Mouse (Mus musculus) cerebellum, adult 8-10 months (tissue): ENCODE measurements around the gene Abcb6.

Experiments
- DNase-seq: peaks from one replicate; pipeline ENCODE4 v3.0.0; 2022

Abcb6 gene

DNA sequence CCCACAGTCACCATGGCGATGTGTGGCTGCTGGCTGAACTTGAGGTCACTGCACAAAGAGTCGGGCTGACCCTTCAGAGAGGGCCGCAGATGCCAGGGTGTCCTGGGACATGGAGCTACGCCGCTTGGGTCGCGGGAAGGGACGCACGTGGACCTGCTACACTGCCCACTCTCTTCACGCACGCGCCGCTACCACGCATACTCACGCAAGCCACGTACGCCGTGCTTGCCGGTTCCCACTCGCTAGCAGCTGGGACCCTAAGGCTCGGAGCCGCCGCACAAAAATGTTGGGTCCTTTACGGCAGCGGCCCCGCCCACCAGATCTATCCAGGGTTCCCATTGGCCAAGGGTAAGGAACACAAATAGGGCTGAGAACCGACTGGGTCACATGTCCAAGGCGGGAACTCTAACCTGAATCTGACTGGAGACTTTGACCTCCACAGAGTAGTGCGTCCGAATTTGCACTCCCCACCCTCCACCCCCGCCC, at the start of gene Abcb6:
Abcb6 (minus strand) TSS at position 288 of the 486 bp plus-strand sequence.
- DNase-seq, result peak; percentile 78

DNA sequence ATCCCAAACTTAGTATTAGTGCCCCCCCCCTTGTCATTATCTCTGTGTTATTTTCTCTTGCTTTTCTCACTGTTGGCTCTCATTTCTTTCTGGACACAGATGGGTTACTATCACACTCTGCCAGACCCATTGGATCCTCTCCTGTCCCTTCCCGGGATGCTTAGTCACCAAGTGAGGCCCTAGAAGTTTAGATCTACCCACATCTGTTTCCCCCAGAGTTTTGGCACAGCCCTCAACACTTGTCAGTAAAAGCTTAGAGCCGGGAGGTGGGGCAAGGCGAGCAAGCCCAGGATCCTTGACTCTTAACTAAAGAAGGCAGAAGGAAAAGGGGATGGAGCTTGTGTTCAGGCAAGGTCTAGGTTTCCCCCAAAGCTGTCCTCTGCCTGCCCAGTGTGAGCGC, 49.0 kb upstream of the Abcb6 start:
- DNase-seq, result no peak

DNA sequence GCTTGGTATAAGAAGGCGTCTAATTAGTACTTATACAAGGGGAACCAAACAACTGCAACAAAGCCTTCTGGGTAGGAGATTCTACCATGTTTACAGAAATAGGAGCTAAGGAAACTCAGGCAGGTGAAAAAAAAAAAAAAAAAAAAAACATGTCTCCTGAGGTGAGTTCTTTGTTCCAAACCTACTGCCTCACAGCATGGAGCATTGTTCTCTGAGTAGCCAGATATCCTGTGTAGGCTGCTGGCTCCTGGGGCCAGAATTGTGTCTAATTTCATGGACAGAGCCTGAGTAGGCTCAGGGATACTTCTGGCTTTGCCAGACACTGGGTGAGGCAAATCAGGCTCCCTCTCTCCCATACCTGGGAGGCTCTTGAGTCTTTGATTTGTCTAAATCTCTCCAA, 47.5 kb upstream of the Abcb6 start:
- no peak for DNase-seq

DNA sequence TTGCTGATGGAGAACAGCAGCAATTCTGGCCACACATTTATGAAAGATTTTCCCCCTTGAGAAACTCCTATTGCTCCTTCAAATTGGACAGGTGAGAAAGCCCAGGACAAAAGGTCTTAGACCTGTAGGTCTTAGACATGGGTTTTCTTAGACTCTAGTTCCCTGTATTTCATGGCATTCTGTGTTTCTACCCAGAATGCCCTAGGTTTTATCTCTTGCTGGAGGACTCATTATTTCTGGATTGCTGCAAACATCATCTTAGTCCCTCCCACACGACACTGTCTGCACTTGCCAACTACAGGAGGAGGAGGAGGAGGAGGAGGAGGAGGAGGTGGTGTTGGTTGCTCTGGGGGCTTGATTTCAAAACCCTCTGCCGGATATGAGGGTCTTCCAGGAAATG, 45.9 kb upstream of the Abcb6 start:
- DNase-seq, result no peak

DNA sequence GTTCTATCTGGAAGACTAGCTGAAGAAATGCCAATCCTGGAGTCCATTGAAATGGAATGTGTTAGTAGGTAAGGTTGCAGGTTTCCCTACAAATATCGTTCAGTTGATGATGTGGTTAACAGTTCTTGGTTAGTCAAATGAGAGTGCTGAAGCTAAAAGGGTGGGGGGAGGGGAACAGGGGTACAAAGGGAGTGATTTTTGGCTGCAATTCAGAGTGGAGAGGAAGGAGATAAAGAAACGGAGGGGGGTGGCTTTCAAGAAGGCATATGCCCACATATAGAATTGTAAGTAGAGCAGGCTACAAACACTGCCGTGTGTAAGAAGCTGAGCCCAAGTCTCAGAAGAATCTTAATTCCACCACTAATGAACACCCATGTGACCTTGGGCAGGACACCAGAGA, 45.3 kb upstream of the Abcb6 start:
- no peak for DNase-seq

DNA sequence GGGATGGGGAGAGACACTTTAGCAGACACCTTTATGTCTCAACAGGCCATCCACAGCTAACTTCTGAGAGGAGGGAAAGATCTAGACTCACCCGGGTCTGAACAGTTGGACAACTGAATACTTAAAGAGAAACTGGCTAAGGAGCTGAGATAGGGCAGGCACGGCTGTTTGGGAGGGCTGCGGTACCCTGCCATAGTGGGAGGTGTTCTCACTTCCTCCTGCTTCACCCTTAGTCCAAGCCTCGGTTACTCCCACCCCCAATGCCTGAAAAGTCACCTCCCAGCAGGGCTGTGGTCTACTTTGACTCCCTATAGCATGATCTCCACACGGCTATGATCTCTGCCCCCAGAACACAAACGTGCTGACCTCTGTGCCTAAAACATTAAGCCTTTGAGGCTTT, 43.3 kb upstream of the Abcb6 start:
- no peak for DNase-seq

DNA sequence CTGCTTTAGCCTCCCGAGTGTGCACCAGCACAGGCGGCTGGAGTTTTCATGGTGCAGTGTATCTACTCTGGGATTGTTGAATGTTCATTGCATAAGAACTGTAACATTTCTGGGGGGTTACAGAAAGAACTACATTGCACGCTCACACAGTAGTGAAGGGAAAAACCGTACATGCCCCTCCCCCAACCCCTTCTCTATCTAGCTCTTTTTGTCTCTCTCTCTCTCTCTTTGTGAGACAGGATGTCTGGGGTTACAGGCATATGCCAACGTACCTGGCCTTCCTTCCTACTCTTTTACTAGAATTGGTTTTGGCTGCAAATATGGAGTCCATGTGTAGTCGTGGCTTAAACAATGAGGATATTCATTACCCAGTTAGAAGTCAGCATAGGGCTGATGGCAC, 42.7 kb upstream of the Abcb6 start:
- no peak for DNase-seq

DNA sequence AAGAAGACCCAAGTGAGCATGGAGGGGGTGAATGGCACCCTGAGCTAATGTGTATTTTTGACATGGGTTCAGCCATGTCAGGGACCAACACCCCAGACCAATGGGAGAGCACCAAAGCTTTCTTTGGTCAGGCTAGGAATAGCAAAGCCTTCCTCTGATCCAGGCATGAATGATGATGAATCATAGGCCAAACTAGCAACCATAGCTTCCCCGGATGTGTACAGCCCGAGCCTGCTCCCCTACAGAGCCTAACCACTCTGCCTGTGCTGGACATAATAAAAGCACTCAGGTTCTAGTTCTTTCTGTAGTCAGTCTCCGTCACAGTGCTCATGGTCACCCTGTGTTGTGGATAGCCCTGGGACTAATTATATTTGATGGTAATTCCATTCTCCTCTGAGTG, 41.3 kb upstream of the Abcb6 start:
- no peak for DNase-seq

DNA sequence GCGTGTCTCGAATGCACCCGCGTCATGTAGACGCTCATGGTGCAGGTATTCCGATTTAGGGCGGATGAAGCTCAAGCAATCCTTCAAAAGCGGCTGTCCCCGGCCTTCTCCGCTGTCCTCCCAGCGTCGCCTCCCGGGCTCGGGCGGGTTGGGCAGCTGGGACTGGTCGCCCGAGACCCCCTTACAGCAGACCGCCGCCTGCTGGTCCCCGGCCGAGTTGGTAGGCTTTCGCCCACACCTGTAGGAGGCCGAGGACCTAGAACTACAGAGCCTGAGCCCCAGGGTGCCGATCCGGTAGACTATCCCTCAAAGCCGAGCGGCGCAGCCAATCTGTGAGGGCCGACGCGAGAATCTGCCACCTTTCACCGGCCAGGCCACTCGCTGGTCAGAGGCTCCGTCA, 39.3 kb upstream of the Abcb6 start, which contains the start of gene Tuba4a:
Tuba4a (minus strand) TSS at position 335 of the 400 bp plus-strand sequence.
- no peak for DNase-seq

DNA sequence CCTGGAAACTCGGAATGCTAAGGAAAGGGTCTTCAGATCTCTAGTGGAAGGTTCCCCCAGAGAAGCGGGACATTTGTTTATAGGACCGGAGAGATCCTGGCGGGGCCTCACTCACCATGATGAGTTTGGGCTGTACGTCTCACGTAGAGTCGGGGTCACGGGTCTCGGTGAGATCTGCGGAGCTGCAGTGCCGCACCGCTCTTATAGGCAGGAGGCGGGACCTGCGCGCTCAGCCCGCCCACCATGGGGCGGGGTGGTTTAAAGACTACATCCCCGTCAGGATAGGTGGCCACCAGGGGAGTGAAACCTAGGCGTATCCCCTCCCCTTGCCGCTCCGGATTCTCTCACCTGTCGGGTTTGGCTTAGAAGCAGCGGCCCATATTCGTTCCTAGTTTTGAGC, 38.9 kb upstream of the Abcb6 start:
- peak; percentile 97 for DNase-seq

DNA sequence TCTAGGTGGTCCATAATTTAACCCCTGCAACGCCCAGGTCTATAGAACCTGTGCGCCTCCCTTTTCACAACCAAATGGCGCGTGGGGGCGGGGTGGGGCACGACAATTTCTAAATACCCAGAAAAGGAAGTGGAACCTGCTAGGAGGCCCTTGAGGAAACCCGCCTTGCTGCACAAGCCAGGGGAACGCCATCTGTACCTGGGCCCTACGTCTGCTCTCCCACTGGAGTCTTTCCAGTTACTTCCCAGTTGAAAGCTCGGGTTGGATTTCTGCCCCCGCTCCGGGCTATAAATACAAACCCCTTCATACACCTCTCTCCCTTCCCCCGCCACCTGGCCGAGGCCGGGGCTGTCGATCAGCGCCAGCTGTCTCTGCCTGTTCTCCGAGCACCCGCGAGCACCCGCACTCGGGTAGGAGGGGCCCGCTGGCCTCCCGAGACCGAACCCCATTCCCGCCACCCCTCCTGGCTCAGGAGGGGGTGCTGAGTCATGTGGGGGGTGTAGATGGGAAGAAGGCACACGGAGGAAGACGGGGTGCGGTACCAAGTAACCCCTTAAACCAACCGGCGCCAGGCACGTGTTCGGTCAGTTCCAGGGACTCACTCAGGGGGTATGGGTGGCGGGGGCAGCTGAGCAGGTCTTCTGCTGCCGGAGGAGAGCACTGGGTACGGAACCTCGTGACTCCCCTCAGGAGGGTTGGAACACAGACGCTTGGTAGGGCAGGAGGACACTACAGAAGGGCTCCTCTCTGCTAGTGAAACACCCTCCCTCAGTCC, 38.2 kb upstream of the Abcb6 start:
- DNase-seq, result peak; percentile 90

DNA sequence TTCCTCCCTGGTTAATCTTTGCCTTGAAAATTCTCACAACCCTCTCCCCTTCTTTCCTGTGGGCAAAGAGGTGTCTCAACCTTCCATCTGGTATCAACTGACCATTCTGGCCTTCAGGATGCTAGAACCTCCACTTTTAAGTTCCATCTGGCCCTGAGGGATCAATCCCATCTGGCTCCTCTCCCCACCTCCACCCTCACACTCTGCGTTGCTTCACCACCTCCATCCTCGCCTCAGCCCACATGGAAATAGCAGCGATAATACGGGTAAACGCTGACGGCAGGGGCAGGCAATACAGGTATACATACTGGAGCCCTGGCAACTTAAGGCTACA, 37.7 kb upstream of the Abcb6 start:
- no peak for DNase-seq

DNA sequence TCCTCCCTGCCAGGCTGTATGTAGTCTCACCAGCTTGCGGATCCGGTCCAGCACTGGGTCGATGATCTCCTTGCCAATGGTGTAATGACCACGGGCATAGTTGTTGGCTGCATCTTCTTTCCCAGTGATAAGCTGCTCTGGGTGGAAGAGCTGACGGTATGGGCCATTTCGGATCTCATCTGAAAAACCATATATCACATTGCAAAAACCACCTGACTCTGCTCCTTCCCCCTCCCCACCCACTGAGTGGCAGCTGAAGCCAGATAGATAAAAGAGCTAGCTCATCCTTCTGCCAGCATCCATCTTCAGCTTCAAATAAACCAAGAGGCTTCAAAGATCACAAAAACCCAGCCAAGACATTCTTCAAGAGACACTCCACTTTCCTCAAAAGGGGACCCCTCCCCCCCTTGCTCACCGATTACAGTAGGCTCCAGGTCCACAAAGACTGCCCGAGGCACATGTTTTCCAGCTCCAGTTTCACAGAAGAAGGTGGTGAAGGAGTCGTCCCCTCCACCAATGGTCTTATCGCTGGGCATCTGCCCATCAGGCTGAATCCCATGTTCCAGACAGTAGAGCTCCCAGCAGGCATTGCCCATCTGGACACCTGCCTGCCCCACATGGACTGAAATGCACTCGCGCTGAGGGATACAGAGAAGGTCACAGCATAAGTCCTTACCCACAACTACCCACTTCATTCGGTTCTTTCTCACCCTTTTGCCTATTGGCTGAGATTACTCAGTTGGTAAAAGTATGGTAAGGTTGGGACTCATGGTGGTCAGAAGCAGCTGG, 36.8 kb upstream of the Abcb6 start:
- peak; percentile 57 for DNase-seq

DNA sequence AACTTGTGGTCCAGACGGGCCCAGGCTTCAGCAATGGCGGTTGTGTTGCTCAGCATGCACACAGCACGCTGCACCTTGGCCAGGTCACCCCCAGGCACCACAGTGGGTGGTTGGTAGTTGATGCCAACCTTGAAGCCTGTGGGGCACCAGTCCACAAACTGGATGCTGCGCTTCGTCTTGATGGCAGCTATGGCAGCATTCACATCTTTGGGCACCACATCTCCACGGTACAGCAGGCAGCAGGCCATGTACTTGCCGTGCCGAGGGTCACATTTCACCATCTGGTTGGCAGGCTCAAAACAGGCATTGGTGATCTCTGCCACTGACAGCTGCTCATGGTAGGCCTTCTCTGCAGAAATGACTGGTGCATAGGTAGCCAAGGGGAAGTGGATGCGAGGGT, 35.6 kb upstream of the Abcb6 start:
- peak; percentile 34 for DNase-seq

DNA sequence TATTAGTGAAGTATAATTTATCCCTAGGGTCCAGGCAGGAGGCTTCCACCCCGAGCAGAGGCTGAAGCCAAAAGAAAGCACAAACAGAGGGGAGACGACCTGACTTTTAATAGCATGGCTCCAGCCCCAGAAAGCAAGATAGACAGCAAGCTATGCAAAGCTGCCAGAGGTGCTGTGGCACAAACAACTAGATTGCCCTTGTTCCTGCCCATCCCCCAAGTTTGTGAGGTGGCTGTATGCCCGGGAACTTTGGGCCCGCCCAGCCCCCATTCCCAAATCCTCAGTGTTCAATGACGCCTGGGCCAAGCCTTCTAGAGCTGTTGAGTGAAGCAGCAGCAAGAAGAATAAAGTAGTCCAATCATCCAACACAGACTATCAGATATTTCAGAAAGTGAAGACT, 34.7 kb upstream of the Abcb6 start:
- DNase-seq, result peak; percentile 47

DNA sequence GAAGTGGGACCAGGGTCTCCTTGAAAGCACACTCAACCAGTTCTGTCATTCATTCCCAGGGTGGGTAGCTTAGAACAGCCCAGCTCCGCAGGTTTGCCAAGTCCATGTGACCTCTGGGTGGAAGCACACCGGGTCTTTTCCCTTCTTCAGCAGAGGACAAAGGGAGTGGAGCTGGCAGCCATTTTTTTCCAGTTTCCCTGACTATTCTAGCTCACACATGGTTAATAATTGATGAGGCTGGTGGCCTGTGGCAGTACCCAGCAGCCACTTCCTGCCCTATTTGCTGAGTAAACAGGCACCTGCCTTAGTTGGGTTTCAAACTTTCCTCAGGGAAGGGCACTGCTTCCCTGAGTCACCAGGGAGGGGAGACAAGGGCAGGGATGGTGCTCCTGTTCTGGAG, 34.2 kb upstream of the Abcb6 start:
- no peak for DNase-seq

DNA sequence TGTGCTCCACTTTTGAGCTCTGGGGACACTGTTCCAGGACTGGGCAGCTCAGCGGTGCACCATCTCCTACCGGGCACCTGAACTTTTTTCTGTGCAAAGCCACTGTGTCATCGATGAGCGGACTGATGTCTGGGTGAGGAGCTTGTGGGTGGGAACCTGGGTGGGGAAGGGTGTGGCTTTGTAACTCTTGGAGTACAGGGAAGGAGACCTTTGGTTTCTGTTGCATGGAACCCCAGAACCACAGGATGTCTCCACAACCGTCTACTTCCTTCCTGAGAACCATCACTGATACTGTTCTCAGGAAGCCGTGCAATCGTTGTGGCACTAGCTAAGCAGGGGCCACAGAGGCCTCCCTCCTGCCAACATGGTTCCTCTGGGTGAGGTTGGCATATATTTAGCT, 32.9 kb upstream of the Abcb6 start:
- DNase-seq, result no peak

DNA sequence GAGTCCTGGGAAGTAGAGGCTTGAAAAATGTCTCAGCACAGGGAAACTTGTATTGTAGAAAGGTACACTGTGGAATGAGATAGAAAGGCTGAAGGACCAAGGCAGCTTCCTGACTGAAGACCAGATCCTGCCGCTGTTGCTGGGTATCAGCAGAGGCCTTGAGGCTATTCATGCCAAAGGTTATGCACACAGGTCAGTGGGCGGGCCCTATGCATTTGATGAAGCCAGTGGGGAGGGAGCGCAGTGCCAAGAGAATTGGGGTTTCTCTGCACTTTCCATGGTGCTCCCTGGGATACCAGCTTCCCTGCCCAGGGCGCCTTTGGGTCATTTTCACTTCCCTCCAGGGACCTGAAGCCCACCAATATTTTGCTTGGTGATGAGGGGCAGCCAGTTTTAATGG, 32.4 kb upstream of the Abcb6 start:
- no peak for DNase-seq

DNA sequence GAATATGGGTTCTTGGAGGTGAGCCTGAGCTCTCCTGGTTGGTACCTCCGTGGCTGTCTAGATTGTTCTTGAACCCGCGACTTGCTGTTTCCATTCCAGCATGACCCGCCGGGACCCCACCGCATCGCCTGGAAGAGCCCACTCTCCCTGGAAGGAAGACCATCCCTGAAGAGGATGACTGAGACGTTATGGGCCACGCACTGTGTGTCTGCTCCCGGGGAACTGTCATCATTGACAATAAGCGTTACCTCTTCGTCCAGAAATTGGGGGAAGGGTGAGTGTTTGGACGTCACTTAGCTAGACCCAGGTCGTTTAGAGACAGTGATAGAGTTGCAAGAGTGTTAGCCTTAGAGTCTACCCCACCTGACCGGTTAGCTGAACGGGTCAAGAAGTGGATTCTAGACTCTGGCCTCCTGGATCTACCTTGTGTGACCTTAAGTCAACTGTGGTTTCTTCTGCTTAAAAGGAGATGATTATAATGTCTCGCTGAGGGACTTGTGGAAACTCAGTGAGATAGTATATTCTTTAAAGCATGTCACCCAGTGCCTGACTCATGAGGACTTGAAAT, 31.0 kb upstream of the Abcb6 start:
- DNase-seq, result no peak

DNA sequence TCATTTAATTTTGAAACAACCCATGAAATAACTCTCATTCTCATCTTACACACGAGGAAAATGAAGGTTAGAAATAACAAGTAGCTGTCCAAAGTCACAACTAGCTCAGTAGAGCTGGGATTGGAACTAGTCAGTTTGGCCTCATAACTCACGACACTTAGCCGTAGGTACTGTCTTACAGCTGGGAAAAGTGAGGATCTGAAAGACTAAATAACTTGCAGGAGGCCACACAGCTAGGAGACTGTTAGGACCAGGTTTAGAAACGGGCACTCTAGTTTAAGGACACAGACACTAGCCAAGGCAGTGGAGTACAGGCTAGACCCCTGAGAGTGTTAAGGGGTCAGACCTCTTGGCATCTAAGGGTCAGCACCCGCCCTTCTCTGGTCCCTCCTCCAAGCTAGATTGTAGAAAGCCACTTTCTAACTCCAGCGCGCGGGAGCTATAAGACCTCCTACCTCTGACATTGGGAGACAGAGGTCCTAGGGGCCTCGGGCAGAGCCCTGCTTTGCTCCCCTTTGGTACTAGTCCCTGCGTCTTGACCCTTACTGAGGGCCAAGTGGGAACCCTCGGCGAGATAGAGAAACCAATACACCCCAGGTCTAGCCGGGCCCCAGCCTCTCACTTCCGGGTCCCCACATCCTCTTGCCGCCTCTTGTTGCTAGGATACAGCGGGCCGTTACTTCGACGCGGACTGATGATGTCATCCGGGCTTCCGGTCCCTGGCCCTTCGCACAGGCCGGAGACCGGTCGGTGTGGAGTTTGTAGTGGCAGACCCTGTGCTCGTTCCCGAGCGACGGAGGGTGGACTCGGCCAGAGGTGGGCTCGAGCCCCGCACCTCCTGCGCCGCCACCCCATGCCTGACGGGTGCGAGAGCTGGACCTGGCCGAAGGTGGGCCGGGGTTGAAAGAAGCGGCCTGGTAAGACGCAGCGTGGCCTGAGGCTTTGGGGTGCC, 30.2 kb upstream of the Abcb6 start, which contains the start of the genes Glb1l and Stk16:
Glb1l (minus strand) TSS at position 678 of the 952 bp plus-strand sequence.
Stk16 (plus strand) TSS at position 703 of the 952 bp plus-strand sequence.
- peak; percentile 93 for DNase-seq

DNA sequence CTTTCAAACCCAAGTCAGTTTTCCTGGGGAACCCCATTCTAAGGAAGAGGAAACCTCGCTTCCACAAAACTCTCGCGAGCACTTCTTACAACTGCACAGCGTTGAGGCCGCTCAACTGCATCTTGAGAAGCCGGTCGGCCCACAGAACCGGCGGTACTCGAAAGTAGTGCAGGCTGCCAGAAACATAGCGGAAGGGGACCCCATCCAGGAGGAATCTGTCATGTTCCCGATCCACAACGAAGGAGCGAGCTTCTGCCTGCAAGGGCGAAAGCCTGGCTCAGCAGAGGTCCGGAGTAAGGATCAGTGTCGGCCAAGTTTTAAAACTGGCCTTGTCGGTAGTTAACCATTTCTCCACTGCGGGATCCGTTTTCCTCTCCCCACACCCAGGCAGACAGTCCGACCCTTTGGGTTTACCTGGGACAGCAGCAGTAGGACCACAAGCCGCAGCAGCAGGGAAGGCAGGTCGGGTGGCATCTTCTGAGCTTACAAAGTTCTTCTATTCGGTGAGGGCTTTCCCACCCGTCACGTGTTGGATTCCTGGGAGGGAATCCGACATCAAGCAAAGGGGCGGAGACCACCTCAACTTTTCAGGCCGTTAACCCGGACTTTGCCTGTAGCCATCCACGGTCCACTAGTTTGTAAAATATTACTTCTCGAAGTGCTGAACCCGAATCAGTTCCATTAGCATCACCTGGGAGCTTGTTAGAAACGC, 28.9 kb upstream of the Abcb6 start:
- no peak for DNase-seq

DNA sequence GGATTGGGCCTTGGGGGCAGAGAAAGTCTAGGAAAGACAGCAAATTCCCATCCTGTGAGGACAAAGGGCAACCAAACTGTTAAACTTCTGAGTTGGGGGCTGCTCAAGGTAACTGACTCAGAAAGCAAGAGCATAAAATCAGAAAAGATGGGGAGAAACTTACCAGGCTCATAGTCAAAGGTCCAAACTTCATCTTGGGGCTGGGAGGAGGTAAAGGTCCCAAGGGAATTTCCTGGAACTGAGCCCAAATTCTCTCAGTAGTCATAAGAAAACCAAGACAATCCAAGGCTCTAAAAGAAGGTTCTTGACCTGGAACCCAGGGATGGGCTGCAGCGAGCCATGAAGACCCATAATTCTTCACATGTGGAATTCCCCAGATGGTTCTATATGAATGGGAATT, 21.0 kb upstream of the Abcb6 start:
- no peak for DNase-seq
